Mouse (Mus musculus): ENCODE measurements at regions not wholly inside any gene's neighbourhood (a gene's known extent, or its start where the extent isn't known, plus 50 kb on each side); places are given as distances from the start of the nearest gene placed in this dataset.

DNA sequence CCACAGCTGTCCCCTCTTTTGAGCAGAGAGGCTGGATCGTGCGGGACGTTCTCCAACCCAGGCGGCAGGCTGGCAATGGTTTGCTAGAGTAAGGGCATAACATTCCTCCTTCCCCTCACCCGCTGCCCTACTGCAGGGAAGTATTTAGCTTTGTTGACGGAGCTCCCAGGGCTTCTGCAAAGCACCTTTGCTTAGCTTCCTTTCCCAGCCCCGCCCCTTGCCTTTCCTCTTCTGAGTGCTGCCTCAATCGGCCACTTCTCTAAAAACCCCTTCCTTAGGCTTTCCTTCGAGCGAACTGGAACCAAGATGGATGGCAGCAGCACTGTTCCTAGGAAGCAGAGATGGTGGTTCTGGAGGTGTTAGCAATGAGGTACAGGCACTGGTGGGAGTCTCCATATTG is 183.2 kb upstream of the Adgrl2 start:
- Histone ChIP-seq H3K79me2 (replicated peaks; ENCODE audit: control insufficient read depth, insufficient read depth, low read length) (no peaks in the 10 kb centered on the region), H3K36me3 (ENCODE audit: control insufficient read depth, insufficient read depth, low read length) (no peaks in the 10 kb centered on the region), H3K4me3 (no peak overlapping the region), H3K4me1 (ENCODE audit: control insufficient read depth, insufficient read depth, low read length) (no peaks in the 10 kb centered on the region), H3K9ac (ENCODE audit: low read depth, low read length) (no peak overlapping the region), H3K27ac (no peak overlapping the region), H3K27me3 (ENCODE audit: control insufficient read depth, insufficient read depth, low read length) (no peaks in the 10 kb centered on the region)
- WGBS: 53% methylated on average over 10 of the region's 10 CpGs
- no peak for DNase-seq
- intact Hi-C loops (cut with DNase I): no loop called here
- no peak for TF ChIP-seq POLR2A (IDR thresholded peaks at IDR 0.05; ENCODE audit: insufficient read depth, low read depth, low read length)
- TF ChIP-seq EP300 (IDR thresholded peaks at IDR 0.05; ENCODE audit: insufficient read depth, low read depth, low read length): no peak
- TF ChIP-seq CTCF (IDR thresholded peaks at IDR 0.05): no peak

GRCm38 (mm10) chr3:149171766-149172165 is 181.4 kb upstream of the Adgrl2 start:
- H3K4me3 ChIP-seq: no peak overlapping the region
- H3K79me2 ChIP-seq (replicated peaks; ENCODE audit: control insufficient read depth, insufficient read depth, low read length): no peaks in the 10 kb centered on the region
- no peak for DNase-seq
- H3K27ac ChIP-seq: no peak overlapping the region
- 75% methylated on average over 4 of the region's 4 CpGs for WGBS
- no peak for TF ChIP-seq POLR2A (IDR thresholded peaks at IDR 0.05; ENCODE audit: insufficient read depth, low read depth, low read length)
- no peak for TF ChIP-seq CTCF (IDR thresholded peaks at IDR 0.05)
- no peak for TF ChIP-seq EP300 (IDR thresholded peaks at IDR 0.05; ENCODE audit: insufficient read depth, low read depth, low read length)
- H3K27me3 ChIP-seq (ENCODE audit: control insufficient read depth, insufficient read depth, low read length): no peaks in the 10 kb centered on the region
- no peaks in the 10 kb centered on the region for H3K36me3 ChIP-seq (ENCODE audit: control insufficient read depth, insufficient read depth, low read length)
- H3K4me1 ChIP-seq (ENCODE audit: control insufficient read depth, insufficient read depth, low read length): no peaks in the 10 kb centered on the region
- intact Hi-C loops (cut with DNase I): no loop called here
- no peak overlapping the region for H3K9ac ChIP-seq (ENCODE audit: low read depth, low read length)

DNA sequence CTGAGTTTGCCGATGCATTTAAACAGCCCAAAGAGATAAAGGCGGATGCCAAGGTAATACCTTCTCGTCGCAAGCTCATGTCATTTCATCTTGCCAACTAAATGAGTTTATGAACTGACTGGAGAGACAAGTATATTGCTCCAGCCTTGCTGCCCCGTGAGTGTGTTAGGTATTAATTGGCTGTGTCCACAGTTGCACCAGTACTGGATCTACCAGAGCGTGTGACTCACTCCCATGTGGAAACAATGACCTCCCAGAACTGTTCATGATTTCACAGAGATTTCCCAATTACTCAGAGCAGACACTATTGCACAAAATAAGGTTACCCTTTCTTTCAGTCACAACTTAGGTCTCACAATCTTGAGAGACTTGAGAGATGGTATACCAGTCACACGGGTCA is 179.8 kb upstream of the Adgrl2 start:
- TF ChIP-seq POLR2A (IDR thresholded peaks at IDR 0.05; ENCODE audit: insufficient read depth, low read depth, low read length) (no peak), CTCF (IDR thresholded peaks at IDR 0.05) (no peak), EP300 (IDR thresholded peaks at IDR 0.05; ENCODE audit: insufficient read depth, low read depth, low read length) (no peak)

GRCm38 (mm10) chr3:149169442-149169841 is 179.1 kb upstream of the Adgrl2 start:
- Histone ChIP-seq H3K27me3 (ENCODE audit: control insufficient read depth, insufficient read depth, low read length) (no peaks in the 10 kb centered on the region), H3K36me3 (ENCODE audit: control insufficient read depth, insufficient read depth, low read length) (no peaks in the 10 kb centered on the region), H3K4me3 (no peak overlapping the region), H3K9ac (ENCODE audit: low read depth, low read length) (no peak overlapping the region), H3K79me2 (replicated peaks; ENCODE audit: control insufficient read depth, insufficient read depth, low read length) (no peaks in the 10 kb centered on the region), H3K4me1 (ENCODE audit: control insufficient read depth, insufficient read depth, low read length) (no peaks in the 10 kb centered on the region), H3K27ac (no peak overlapping the region)
- DNase-seq: no peak
- intact Hi-C loops (cut with DNase I): no loop called here
- 80% methylated on average over 12 of the region's 12 CpGs for WGBS
- TF ChIP-seq CTCF (IDR thresholded peaks at IDR 0.05) (no peak), POLR2A (IDR thresholded peaks at IDR 0.05; ENCODE audit: insufficient read depth, low read depth, low read length) (no peak), EP300 (IDR thresholded peaks at IDR 0.05; ENCODE audit: insufficient read depth, low read depth, low read length) (no peak)

More for the DNA sequence above, 179.8 kb upstream of the Adgrl2 start:
- H3K27me3 ChIP-seq (ENCODE audit: control insufficient read depth, insufficient read depth, low read length): no peaks in the 10 kb centered on the region
- no peak for DNase-seq
- no peaks in the 10 kb centered on the region for H3K36me3 ChIP-seq (ENCODE audit: control insufficient read depth, insufficient read depth, low read length)
- no peaks in the 10 kb centered on the region for H3K4me1 ChIP-seq (ENCODE audit: control insufficient read depth, insufficient read depth, low read length)
- H3K27ac ChIP-seq: no peak overlapping the region
- no peak overlapping the region for H3K9ac ChIP-seq (ENCODE audit: low read depth, low read length)
- H3K79me2 ChIP-seq (replicated peaks; ENCODE audit: control insufficient read depth, insufficient read depth, low read length): no peaks in the 10 kb centered on the region
- no peak overlapping the region for H3K4me3 ChIP-seq
- WGBS: 87% methylated on average over 7 of the region's 7 CpGs
- intact Hi-C loops (cut with DNase I): no loop called here

- Histone ChIP-seq H3K4me3 (no peak overlapping the region), H3K36me3 (ENCODE audit: control insufficient read depth, insufficient read depth, low read length) (no peaks in the 10 kb centered on the region), H3K9ac (ENCODE audit: low read depth, low read length) (no peak overlapping the region), H3K27me3 (ENCODE audit: control insufficient read depth, insufficient read depth, low read length) (no peaks in the 10 kb centered on the region), H3K27ac (no peak overlapping the region), H3K4me1 (ENCODE audit: control insufficient read depth, insufficient read depth, low read length) (no peaks in the 10 kb centered on the region), H3K79me2 (replicated peaks; ENCODE audit: control insufficient read depth, insufficient read depth, low read length) (no peaks in the 10 kb centered on the region)
- intact Hi-C loops (cut with DNase I): no loop called here
- WGBS: 90% methylated on average over 3 of the region's 3 CpGs
- TF ChIP-seq POLR2A (IDR thresholded peaks at IDR 0.05; ENCODE audit: insufficient read depth, low read depth, low read length) (no peak), EP300 (IDR thresholded peaks at IDR 0.05; ENCODE audit: insufficient read depth, low read depth, low read length) (no peak), CTCF (IDR thresholded peaks at IDR 0.05) (no peak)
- no peak for DNase-seq
These were observed 177.6 kb upstream of the Adgrl2 start for GRCm38 (mm10) chr3:149167997-149168396.

DNA sequence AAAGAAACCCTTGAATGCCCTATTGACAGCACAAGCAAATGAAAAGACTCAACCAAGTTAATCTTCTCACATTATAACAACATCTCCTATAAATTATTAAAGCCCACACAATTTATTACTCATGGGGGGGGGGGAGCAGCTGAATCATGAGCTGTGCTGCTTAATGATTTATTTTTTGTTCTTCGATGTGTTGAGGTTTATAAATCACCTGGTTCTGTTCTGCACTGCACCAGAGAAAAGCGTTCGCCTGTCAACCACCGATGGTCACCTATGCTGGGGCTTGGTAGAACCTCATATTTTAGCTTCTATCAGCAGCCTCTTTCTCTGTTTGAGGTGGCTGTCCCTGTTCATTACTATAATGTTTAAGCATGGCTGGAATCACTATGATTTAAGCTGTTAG is 174.4 kb upstream of the Adgrl2 start:
- 97% methylated on average over 4 of the region's 4 CpGs for WGBS
- no peak for DNase-seq

More for the DNA sequence above, 174.4 kb upstream of the Adgrl2 start:
- Histone ChIP-seq H3K36me3 (ENCODE audit: control insufficient read depth, insufficient read depth, low read length) (no peaks in the 10 kb centered on the region), H3K4me1 (ENCODE audit: control insufficient read depth, insufficient read depth, low read length) (no peaks in the 10 kb centered on the region), H3K27me3 (ENCODE audit: control insufficient read depth, insufficient read depth, low read length) (no peaks in the 10 kb centered on the region), H3K79me2 (replicated peaks; ENCODE audit: control insufficient read depth, insufficient read depth, low read length) (no peaks in the 10 kb centered on the region), H3K9ac (ENCODE audit: low read depth, low read length) (no peak overlapping the region), H3K4me3 (no peak overlapping the region), H3K27ac (no peak overlapping the region)
- intact Hi-C loops (cut with DNase I): no loop called here
- no peak for TF ChIP-seq CTCF (IDR thresholded peaks at IDR 0.05)
- TF ChIP-seq POLR2A (IDR thresholded peaks at IDR 0.05; ENCODE audit: insufficient read depth, low read depth, low read length): no peak
- TF ChIP-seq EP300 (IDR thresholded peaks at IDR 0.05; ENCODE audit: insufficient read depth, low read depth, low read length): no peak
